In the genomic region with DNA sequence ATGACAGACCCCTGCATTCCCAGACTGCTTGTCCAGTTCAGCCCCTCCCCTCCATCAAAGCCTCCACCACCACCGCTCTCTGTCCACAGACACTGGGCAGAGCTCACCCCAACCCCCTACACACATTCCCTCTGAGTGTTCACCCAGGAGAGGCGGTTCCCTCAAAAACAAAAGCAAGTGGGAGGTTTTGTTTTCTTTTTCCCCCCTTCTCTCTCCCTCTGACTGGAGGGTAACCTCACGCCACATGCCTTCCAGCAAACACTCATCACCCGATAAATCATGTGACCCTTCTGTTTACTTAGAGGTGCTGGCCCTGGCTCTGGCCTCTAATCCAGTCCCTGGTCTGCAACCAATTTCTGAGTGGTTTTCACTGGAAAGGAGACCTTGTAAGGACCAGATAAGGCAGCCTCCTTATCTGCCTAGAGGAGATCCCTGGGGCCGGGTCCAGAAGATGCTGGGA, we compare ENCODE assay signal across 8 mouse cellular contexts.
DNase-seq lines count a peak whose midpoint lies in the region; ATAC-seq lines count a peak whose summit lies in the region.

No protein-coding gene starts in this region.

- no peaks in the 10 kb centered on the region for H3K4me1 ChIP-seq in hindbrain, embryonic 11.5 days (replicated peaks; ENCODE audit: control insufficient read depth, insufficient read depth, low read length)
- no peaks in the 10 kb centered on the region for H3K4me1 ChIP-seq in hindbrain, embryonic 14.5 days (replicated peaks; ENCODE audit: control insufficient read depth, insufficient read depth, low read length)

- no peak overlapping the region for H3K4me2 ChIP-seq in hindbrain, embryonic 11.5 days (replicated peaks; ENCODE audit: low read depth, low read length)
- no peak overlapping the region for H3K4me2 ChIP-seq in hindbrain, embryonic 14.5 days (replicated peaks)

- H3K9ac ChIP-seq in hindbrain, embryonic 11.5 days (ENCODE audit: low read depth, low read length): no peak overlapping the region
- no peak overlapping the region for H3K9ac ChIP-seq in hindbrain, embryonic 14.5 days

- H3K27me3 ChIP-seq in hindbrain, embryonic 11.5 days (ENCODE audit: control insufficient read depth, insufficient read depth, low read length): no peaks in the 10 kb centered on the region
- no peaks in the 10 kb centered on the region for H3K27me3 ChIP-seq in hindbrain, embryonic 14.5 days (ENCODE audit: control insufficient read depth, insufficient read depth, low read length)

- 15% methylated on average over 5 of the region's 5 CpGs for WGBS in hindbrain, embryonic 11.5 days
- WGBS in hindbrain, embryonic 14.5 days: 23% methylated on average over 5 of the region's 5 CpGs

- no peak overlapping the region for H3K27ac ChIP-seq in hindbrain, embryonic 11.5 days (ENCODE audit: low read depth, low read length)
- no peak overlapping the region for H3K27ac ChIP-seq in hindbrain, embryonic 14.5 days

- no peak overlapping the region for H3K4me3 ChIP-seq in hindbrain, embryonic 11.5 days (ENCODE audit: low read depth, low read length)
- no peak overlapping the region for H3K4me3 ChIP-seq in hindbrain, embryonic 14.5 days (replicated peaks; ENCODE audit: low read length)

- peak; percentile 69 for ATAC-seq in hindbrain, embryonic 11.5 days (ENCODE audit: low FRiP score)
- no peak; the same call in 1 of the 2 replicates for ATAC-seq in hindbrain, embryonic 14.5 days (ENCODE audit: low FRiP score)
- no peak for ATAC-seq in cerebellum, adult (ENCODE audit: insufficient number of reproducible peaks, low FRiP score, low TSS enrichment)
- no peak for ATAC-seq in megakaryocyte progenitor cell, adult 5-6 weeks (replicated peaks; ENCODE audit: poor library complexity)

- no peaks in the 10 kb centered on the region for H3K9me3 ChIP-seq in hindbrain, embryonic 11.5 days (ENCODE audit: control insufficient read depth, low read length)
- no peaks in the 10 kb centered on the region for H3K9me3 ChIP-seq in hindbrain, embryonic 14.5 days (ENCODE audit: control insufficient read depth, low read length)

- peak; percentile 32 for DNase-seq in hindbrain, embryonic 11.5 days (ENCODE audit: low spot score)
- DNase-seq in hindbrain, embryonic 14.5 days (ENCODE audit: low spot score): no peak
- peak; percentile 64 for DNase-seq in heart, adult 8-10 months (ENCODE audit: low spot score)
- peak; percentile 28 to 50 for DNase-seq in kidney, postnatal 25 days
- peak; percentile 73 to 83 for DNase-seq in lung, postnatal 4 days
- no peak for DNase-seq in cerebellum, adult 9-11 months

- no peaks in the 10 kb centered on the region for H3K36me3 ChIP-seq in hindbrain, embryonic 11.5 days (ENCODE audit: control insufficient read depth, insufficient read depth, low read length)
- H3K36me3 ChIP-seq in hindbrain, embryonic 14.5 days (replicated peaks; ENCODE audit: control insufficient read depth, insufficient read depth): no peaks in the 10 kb centered on the region

Comparison
In these comparisons a context has a peak if more than half of its experiments do, and no peak if none do; other contexts are left out.
1. DNase-seq: peak in hindbrain, embryonic 11.5 days (single experiment), heart, adult 8-10 months (single experiment), kidney, postnatal 25 days (2 of 2) and lung, postnatal 4 days (2 of 2); none in hindbrain, embryonic 14.5 days (single experiment) and cerebellum, adult 9-11 months (single experiment).